Mouse (Mus musculus): ENCODE data around the gene Stard13.

The Stard13 gene

DNA sequence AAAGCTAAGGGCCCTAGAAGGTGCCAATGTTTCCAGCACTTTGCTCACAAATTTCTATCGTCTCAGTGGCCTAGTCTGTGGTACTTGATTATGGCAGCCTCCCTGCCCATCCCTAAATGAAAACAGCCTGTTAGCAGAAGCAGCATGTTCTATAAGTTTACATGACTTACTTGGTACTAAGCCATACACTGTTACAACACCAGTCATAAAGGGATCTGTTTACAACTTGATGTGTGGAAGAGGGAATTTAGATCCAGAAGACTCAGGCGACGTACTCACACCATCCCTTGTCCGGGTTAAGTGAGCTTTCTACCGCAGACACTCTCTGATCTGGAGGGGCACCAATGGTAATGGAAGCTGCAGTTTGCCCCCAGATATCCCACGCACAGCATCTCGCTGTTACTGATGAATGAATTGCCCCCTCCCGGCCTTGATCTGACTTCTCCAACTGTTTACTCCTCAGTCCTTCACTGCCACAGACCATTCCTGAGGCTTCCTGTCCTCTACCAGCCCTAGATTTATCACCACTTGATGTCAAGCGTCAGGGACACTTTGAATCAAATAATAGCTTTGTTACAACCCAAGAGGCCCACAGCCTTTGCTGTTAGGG is 53.4 kb downstream of the Stard13 start:
- DNase-seq (ENCODE audit: low read depth), result no peak

GRCm38 (mm10) chr5:151177171-151177570 is 56.5 kb downstream of the Stard13 start:
- no peak for DNase-seq (ENCODE audit: low read depth)

DNA sequence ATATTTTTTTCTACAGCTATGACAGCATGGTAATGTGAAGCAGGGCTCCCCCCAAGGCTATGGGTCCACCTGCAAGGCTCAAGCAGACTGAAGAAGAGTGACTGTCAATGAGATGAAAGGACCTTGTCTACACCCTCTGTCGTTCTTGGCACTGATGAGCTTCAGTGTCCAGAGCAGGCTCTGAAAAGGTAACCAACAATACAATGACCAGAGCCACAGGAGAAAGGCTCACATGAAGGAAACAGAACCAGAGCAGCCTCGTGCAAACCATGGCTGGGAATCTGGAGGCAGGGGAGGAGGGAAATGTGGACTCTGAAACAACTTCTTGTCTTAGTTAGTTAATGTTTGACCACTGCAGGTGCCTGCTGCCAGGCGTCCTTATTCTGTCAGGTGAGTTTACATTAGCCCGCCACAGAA is 57.7 kb downstream of the Stard13 start:
- no peak for DNase-seq (ENCODE audit: low read depth)

GRCm38 (mm10) chr5:151174485-151175460 is 58.9 kb downstream of the Stard13 start:
- no peak for DNase-seq (ENCODE audit: low read depth)

GRCm38 (mm10) chr5:151173774-151174173 is 59.9 kb downstream of the Stard13 start:
- no peak for DNase-seq (ENCODE audit: low read depth)

- no peak for DNase-seq (ENCODE audit: low read depth)
Observed at GRCm38 (mm10) chr5:151170168-151170750, 63.4 kb downstream of the Stard13 start.

DNA sequence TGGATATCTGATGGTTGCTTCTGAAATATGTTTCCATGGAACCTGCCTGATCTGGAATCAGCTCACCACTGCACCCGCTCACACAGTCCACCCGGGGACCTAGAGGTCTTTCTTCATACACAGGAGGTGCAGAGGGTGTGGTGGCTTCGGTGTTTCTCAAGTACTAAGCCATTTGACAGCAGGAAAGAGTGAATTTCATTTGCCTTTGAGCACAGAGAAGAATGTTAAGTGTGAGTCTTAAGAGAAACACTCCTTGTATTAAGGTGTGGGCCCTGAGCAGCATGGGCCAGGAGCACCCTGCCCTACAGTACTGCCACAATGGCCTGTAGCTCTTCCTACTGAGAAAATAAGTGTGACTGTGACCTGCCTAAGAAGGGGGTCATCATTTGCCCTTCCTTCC is 65.4 kb downstream of the Stard13 start:
- DNase-seq (ENCODE audit: low read depth), result no peak

GRCm38 (mm10) chr5:151167641-151168040 is 66.0 kb downstream of the Stard13 start:
- no peak for DNase-seq (ENCODE audit: low read depth)

DNA sequence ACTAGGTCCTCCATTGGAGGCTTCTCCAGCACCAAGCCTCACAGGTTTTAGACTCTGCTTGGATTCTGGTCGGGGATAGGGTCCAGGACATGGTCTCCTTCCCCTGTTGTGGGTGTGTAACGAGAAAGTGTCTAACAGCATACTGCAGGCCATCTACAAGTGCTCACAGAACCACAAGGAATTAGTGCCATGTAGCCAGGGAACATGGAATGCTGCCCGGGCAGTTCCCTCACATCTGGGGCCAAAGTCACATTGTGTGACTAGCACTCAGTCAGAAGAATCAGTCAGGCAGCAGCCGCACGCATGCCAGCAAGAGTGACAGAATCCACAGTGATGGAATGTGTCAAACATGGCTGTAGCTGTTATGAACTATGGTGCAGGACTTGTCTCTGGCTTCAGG is 67.4 kb downstream of the Stard13 start:
- DNase-seq (ENCODE audit: low read depth), result no peak

- DNase-seq (ENCODE audit: low read depth), result no peak
Observed at GRCm38 (mm10) chr5:151165381-151166016, 68.1 kb downstream of the Stard13 start.

- DNase-seq (ENCODE audit: low read depth), result no peak
Observed at GRCm38 (mm10) chr5:151164815-151165214, 68.8 kb downstream of the Stard13 start.

DNA sequence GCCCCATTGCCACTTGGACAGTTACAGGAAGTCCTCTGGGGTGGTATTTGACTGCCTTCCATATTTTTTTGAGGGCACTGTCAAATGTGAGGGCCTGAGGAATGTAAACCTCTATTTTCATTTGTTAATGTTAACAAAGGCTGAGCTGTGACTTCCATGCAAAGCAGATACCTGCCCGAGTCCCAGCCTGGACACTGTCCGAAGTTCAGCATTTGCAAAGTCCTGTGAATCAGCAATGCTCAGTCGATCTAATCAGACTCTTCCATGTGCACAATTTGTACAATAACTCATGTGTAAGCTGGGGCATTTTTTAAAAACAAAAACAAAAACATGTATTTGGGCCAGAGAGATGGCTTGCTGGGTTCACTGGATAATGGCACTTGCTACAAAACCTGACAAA is 71.0 kb downstream of the Stard13 start:
- no peak for DNase-seq (ENCODE audit: low read depth)

GRCm38 (mm10) chr5:151155247-151155646 is 78.4 kb downstream of the Stard13 start:
- DNase-seq (ENCODE audit: low read depth), result no peak

DNA sequence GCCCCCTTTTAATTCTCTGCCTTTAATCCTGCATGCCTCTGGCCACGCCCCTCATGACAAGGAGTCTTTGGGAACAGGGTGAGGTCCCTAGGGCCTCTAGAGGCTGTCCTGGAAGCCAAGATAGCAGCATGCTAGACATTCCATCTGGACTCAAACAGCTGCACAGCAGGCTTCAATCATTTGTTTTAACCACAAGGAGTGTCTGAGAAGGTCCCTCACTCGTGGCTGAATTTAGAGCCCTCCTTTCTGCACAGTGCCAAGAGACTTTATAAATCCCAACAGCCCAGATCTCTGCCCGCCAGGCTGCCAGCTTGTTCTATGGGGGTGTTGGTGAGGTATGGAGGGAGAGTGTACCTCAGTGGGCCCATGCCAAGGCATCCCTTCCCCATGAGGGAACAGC is 78.9 kb downstream of the Stard13 start:
- no peak for DNase-seq (ENCODE audit: low read depth)

DNA sequence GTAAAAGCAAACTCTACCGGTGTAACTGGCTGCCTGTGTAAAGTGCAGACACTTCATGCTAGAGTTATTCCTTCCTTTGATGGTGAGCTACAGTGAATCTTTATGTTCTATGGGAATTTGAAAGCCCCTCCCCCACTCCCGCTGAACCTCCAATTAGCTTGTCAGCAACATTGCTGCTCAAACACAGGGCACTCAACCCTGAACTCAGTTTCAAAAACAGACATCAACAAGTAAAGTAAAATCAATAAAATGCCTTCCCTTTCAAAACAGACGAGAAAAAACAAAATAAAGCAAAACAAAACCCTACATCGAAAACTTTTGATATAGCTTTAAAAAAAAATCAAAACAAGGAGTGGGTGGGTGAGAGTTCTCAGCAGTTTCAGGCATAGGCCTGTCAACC is 79.6 kb downstream of the Stard13 start:
- no peak for DNase-seq (ENCODE audit: low read depth)

- no peak for DNase-seq (ENCODE audit: low read depth)
Observed at GRCm38 (mm10) chr5:151151549-151151948, 82.1 kb downstream of the Stard13 start.

DNA sequence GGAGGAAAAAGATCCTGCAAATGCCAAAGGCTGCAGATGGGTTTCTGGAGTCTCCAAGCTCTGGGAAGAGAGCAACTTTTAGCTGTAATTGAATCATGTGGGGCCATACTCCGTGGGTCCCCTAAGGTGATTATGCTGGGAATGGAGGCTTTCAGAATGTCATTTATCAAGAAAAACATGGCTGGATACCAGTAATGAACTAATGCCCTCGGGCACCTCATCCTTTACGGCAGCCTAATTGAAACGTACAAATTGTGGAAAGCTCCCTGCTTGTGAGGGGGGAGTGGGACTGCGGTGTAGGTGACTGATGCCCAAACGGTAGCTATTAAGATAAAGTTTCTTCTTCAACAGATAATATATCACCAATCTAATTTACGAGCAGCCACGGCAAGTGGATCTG is 84.1 kb downstream of the Stard13 start:
- no peak for DNase-seq (ENCODE audit: low read depth)

DNA sequence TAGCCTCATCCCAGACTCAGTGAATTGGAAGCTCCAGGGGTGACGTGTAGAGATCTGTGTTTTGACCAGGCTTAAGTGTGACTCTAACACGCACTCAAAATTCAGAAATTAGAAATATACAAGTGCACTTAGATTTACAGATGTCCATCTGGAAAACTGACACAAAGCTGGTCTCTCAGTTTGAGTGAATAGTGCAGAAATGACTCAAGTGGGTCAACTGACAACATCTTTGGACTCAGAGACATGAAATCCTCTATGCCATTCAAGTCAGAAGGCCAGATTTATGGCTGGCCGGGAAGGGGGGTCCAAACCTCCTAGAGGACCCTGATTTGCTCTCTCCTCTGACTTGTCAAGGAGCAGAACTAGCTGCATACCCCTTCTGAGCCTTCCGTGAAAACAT is 85.6 kb downstream of the Stard13 start:
- DNase-seq (ENCODE audit: low read depth), result no peak

DNA sequence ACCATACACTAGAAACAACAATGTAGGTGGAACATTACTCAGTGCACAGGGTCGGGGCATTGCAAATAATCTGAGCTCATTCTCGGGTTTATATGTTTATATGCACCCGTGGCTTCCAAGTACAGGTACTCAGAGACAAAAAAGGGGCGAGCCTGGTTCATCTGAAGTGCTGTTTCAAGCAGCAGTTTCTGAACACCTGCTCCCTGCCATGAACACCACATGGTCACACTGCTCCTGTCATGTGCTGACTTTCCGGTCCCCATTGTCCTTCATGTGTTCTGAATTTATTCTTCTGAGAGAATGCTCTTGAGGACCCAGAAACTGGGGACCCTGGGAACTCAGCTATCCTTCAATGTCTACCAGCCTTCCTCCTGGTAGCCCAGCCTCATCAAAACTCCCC is 87.8 kb downstream of the Stard13 start:
- DNase-seq (ENCODE audit: low read depth), result no peak

DNA sequence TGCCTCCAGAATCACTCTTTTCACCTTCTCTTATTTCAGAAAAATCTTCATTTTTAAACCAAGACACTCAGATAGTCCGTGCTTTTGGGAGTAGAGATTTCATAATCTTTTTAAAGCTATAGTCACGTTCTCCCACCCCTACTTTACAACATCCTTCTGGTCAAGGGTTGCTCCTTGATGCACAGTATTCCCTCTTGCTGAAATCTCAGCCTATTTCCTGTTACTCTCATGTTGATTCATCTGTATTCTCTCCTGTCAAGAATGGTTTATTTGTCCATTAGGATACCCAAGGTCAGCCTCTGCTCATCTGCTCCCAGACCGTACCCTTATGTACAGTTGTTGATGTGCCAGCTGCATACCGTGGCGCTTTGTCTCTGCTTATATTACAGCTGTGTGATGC is 89.7 kb downstream of the Stard13 start:
- DNase-seq (ENCODE audit: low read depth), result no peak

DNA sequence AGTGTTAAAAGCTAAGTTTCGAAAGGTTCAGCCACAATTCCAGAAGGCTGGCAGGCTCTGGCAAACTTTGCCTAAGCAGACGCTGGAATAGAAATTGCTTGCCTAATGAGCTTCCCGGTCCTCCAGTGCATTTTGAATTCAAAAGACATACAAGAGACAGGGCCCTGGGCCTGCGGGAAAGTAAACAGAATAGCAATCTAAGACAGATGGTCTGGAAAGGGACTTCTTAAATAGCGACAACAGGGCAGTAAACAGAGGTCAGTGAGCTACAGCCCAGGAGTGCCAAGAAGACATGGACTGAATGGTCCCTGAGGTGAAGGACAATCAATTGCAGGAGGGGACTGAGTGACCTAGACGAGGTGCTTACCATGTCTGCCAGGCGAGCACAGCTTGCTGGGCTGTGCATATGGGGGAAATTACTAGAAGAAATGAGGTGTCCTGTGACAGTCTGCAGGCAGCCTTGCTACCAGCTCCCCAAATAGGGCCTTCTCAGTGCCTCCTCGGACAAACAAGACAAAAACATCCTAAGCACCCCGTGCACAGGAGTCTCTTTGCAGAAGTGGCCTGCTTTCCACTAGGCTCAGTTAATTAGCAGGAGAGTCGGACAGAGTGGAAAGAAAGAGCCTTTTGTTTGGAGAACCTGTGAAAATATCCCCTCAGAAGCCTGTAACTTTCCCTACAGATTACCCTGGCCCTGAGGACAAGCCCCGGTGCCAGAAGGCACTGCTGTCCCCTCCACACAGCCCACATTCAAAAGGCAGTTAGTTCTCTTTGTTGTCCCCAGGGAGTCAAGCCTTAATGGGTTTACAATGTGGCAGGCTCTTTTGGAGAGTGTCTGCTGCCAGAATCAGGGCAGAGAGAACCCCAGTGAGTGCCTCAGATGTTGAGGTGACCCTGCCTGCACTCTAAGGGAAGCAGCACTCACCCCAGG is 90.7 kb downstream of the Stard13 start:
- DNase-seq (ENCODE audit: low read depth), result no peak

Data from naive thymus-derived CD4-positive, alpha-beta T cell, adult 2 months (primary cell).